Mouse (Mus musculus) ES-Bruce4 (cell line): Measurements from ENCODE around the gene Cebpa.

Experiments used
- CTCF ChIP-seq: IDR thresholded peaks from one replicate; pipeline ENCODE4 v1.8.1; 2011; ENCODE audit warnings: low read depth, low read length
- POLR2A ChIP-seq: IDR thresholded peaks from one replicate; pipeline ENCODE4 v1.8.1; 2011; ENCODE audit warnings: low read length; ENCODE audit not compliant: insufficient read depth

DNA sequence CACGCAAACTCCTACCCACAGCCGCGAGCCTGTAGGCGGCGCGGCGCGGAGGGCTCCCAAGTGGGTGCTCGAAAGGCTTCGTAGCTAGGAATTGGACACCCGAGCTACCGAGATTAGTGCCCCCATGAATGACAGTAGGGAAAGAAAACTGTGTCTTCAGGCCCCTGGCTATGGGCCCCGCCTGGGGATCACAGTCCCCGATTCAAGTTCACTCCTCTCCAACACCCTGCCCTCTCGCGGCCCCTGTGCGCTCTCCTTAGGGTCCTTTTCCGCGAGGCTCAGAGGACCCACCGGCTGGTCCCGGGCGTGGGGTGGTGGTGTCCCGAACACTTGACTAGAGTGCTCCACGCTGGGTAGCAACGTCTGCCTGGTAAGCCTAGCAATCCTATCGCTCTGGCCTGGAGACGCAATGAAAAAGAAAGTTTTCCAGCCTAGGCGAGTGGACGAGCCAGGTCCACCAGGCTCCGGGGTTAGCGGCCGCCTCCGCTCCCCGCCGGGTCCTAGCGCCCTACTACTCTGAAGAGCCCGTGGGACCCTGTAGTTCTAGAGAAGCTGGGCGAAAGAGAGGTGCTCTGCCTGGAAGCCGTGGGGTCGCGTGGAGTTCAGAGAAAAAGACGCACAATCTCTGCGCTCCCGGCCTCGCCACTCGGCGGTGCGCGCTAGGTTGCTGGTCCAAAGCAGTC lies 853 bp upstream of the Cebpa start:
- TF ChIP-seq CTCF (no peak), POLR2A (no peak)
